Mouse (Mus musculus) C2C12 (cell line): ENCODE measurements around the gene Prtg.

Experiments
- CEBPB ChIP-seq: IDR thresholded peaks from one replicate; pipeline ENCODE4 v1.6.1; 2011; ENCODE audit warnings: low read depth, mild to moderate bottlenecking, control low read depth, moderate library complexity
- CTCF ChIP-seq: IDR thresholded peaks from one replicate; pipeline ENCODE4 v1.5.1; 2011; ENCODE audit not compliant: control insufficient read depth, insufficient read depth, insufficient read length
- FOSL1 ChIP-seq: IDR thresholded peaks from one replicate; pipeline ENCODE4 v1.8.0; 2011; ENCODE audit warnings: mild to moderate bottlenecking, low read length; ENCODE audit not compliant: poor library complexity, insufficient read depth, severe bottlenecking
- MAX ChIP-seq: IDR thresholded peaks from one replicate; pipeline ENCODE4 v1.6.1; 2011; ENCODE audit warnings: mild to moderate bottlenecking, control low read depth
- MYOD1 ChIP-seq: IDR thresholded peaks from one replicate; pipeline ENCODE4 v1.6.1; 2011; ENCODE audit warnings: low read depth; ENCODE audit not compliant: control insufficient read depth, insufficient read length
- MYOG ChIP-seq: IDR thresholded peaks from one replicate; pipeline ENCODE4 v1.6.1; 2011; ENCODE audit not compliant: control insufficient read depth, insufficient read length; ENCODE audit errors: extremely low read depth
- USF1 ChIP-seq: IDR thresholded peaks from one replicate; pipeline ENCODE4 v1.6.1; 2011; ENCODE audit warnings: low read depth, mild to moderate bottlenecking, control low read depth, moderate library complexity

DNA sequence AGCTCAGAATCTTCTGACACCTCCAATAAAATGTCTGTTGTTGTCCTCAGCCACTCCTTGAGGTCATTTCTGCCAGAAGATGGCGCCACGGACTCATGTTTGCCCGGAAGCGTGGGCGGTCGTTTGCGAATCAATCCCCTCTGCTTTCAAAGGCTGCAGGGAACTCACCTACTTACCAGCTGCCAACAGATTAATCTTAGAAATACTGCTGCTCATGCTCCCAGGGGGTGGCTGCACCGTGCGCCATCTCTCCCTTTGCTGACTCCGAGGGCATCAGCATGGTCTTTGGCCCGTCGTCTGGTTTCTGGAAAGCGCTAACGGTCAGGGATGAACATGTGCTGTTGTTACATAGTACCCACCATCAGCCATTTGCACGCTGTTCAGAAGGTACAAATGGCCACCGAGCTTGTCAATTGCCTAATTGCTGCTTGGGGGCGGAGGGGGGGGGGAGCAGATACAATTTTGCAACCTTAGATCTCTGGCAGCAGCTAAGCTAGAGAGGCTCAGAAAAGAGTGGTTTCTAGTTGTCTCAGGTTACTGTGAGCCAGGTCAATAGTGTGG lies 39.8 kb upstream of the Prtg start:
- TF ChIP-seq CTCF, result peak; percentile 63
- no peak for TF ChIP-seq MYOG
- no peak for TF ChIP-seq MAX
- TF ChIP-seq USF1, result no peak
- TF ChIP-seq CEBPB, result no peak
- no peak for TF ChIP-seq MYOD1
- no peak for TF ChIP-seq FOSL1
